Mouse (Mus musculus) C2C12 (cell line): ENCODE data around the gene Nrg3. TPM values are rescaled to one million over a fixed set of nuclear protein-coding genes. Genes with fewer than 3 reads are reported as not detected.
"Not testable (repeated sequence)": the region's sequence is repeated elsewhere in the genome, so short reads cannot be mapped to it uniquely, and the experiment has no call there.

Source experiments
- H3K27me3 ChIP-seq: one replicate; pipeline ENCODE4 v1.6.1; 2011; ENCODE audit not compliant: control insufficient read depth, insufficient read depth, insufficient read length
- H3K36me3 ChIP-seq: one replicate; pipeline ENCODE4 v1.6.1; 2011; ENCODE audit not compliant: control insufficient read depth, insufficient read depth
- H3K4me3 ChIP-seq: one replicate; pipeline ENCODE4 v1.5.1; 2011; ENCODE audit warnings: mild to moderate bottlenecking, control low read depth; ENCODE audit not compliant: poor library complexity, insufficient read depth, severe bottlenecking
- H3K79me2 ChIP-seq: one replicate; pipeline ENCODE4 v1.6.1; 2011; ENCODE audit not compliant: control insufficient read depth, insufficient read depth
- H3K79me3 ChIP-seq: one replicate; pipeline ENCODE4 v1.6.1; 2011; ENCODE audit warnings: low read depth, control low read depth
- H3ac ChIP-seq: one replicate; pipeline ENCODE3; 2011; ENCODE audit warnings: low read depth; ENCODE audit not compliant: control insufficient read depth, insufficient read length
- CEBPB ChIP-seq: IDR thresholded peaks from one replicate; pipeline ENCODE4 v1.6.1; 2011; ENCODE audit warnings: low read depth, mild to moderate bottlenecking, control low read depth, moderate library complexity
- CTCF ChIP-seq: IDR thresholded peaks from one replicate; pipeline ENCODE4 v1.5.1; 2011; ENCODE audit not compliant: control insufficient read depth, insufficient read depth, insufficient read length
- FOSL1 ChIP-seq: IDR thresholded peaks from one replicate; pipeline ENCODE4 v1.8.0; 2011; ENCODE audit warnings: mild to moderate bottlenecking, low read length; ENCODE audit not compliant: poor library complexity, insufficient read depth, severe bottlenecking
- MAX ChIP-seq: IDR thresholded peaks from one replicate; pipeline ENCODE4 v1.6.1; 2011; ENCODE audit warnings: mild to moderate bottlenecking, control low read depth
- MYOD1 ChIP-seq: IDR thresholded peaks from one replicate; pipeline ENCODE4 v1.6.1; 2011; ENCODE audit warnings: low read depth; ENCODE audit not compliant: control insufficient read depth, insufficient read length
- MYOG ChIP-seq: IDR thresholded peaks from one replicate; pipeline ENCODE4 v1.6.1; 2011; ENCODE audit not compliant: control insufficient read depth, insufficient read length; ENCODE audit errors: extremely low read depth
- USF1 ChIP-seq: IDR thresholded peaks from one replicate; pipeline ENCODE4 v1.6.1; 2011; ENCODE audit warnings: low read depth, mild to moderate bottlenecking, control low read depth, moderate library complexity
- polyA plus RNA-seq: library from polyadenylated mRNA; unstranded; fragments of >200 nt; fragmentation: generic; extraction: Trizol; gene quantifications from one replicate; pipeline ENCODE4 v1.2.1, GENCODE M21; 2012; ENCODE audit warnings: missing spikeins

The Nrg3 gene
- polyA plus RNA-seq, 1 experiment: not detected

GRCm38 (mm10) chr14:39191946-39192345, 280.9 kb downstream of the Nrg3 start:
- Histone ChIP-seq H3K27me3 (no peaks in the 10 kb centered on the region), H3K79me3 (no peaks in the 10 kb centered on the region), H3ac (no peak overlapping the region), H3K79me2 (no peaks in the 10 kb centered on the region), H3K4me3 (no peak overlapping the region), H3K36me3 (no peaks in the 10 kb centered on the region)
- no peak for TF ChIP-seq USF1
- TF ChIP-seq CEBPB: peak; percentile 54

GRCm38 (mm10) chr14:39173709-39174108, 299.2 kb downstream of the Nrg3 start:
- H3K36me3 ChIP-seq: no peaks in the 10 kb centered on the region
- TF ChIP-seq USF1 (no peak), FOSL1 (no peak), MAX (no peak), MYOD1 (no peak), CEBPB (no peak), MYOG (no peak), CTCF (no peak)
- H3K79me3 ChIP-seq: no peaks in the 10 kb centered on the region
- H3K4me3 ChIP-seq: no peak overlapping the region
- no peak overlapping the region for H3ac ChIP-seq
- H3K27me3 ChIP-seq: no peaks in the 10 kb centered on the region
- H3K79me2 ChIP-seq: no peaks in the 10 kb centered on the region

- no peak for TF ChIP-seq CEBPB
- TF ChIP-seq MYOD1: no peak
- TF ChIP-seq USF1: no peak
- no peak for TF ChIP-seq MYOG
- TF ChIP-seq FOSL1: no peak
- no peak for TF ChIP-seq CTCF
- no peak for TF ChIP-seq MAX
- no peaks in the 10 kb centered on the region for H3K79me2 ChIP-seq
- no peak overlapping the region for H3K4me3 ChIP-seq
- H3K79me3 ChIP-seq: no peaks in the 10 kb centered on the region
- no peak overlapping the region for H3ac ChIP-seq
- H3K36me3 ChIP-seq: no peaks in the 10 kb centered on the region
- H3K27me3 ChIP-seq: no peaks in the 10 kb centered on the region
Observed at GRCm38 (mm10) chr14:39160140-39160539, 312.7 kb downstream of the Nrg3 start.

GRCm38 (mm10) chr14:39155462-39155861, 317.4 kb downstream of the Nrg3 start:
- Histone ChIP-seq H3K4me3 (no peak overlapping the region), H3K27me3 (no peaks in the 10 kb centered on the region), H3K79me3 (no peaks in the 10 kb centered on the region), H3ac (no peak overlapping the region), H3K79me2 (no peaks in the 10 kb centered on the region), H3K36me3 (no peaks in the 10 kb centered on the region)
- TF ChIP-seq MAX (no peak), USF1 (no peak)

DNA sequence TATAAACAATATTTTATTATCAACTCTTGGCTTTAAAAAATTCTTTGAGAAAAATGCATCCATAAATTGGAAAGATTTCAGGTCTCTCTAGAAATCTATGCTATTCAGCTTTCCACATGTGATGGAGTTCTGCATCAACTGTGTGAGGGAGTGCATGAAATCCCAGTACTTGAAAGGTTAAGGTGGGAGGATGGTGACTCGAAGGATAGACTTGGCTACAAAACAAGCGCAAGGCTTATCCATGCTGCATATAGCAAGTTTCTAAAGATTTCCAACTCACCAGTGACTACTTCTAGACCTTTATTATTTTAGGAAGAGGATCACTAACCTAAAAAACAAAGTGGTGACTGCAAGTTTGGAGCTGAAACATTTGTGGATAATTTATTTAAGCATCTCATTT, 343.1 kb downstream of the Nrg3 start:
- no peaks in the 10 kb centered on the region for H3K27me3 ChIP-seq
- no peak overlapping the region for H3ac ChIP-seq
- TF ChIP-seq MYOG: no peak
- no peak for TF ChIP-seq FOSL1
- no peak for TF ChIP-seq MAX
- no peak for TF ChIP-seq CTCF
- TF ChIP-seq MYOD1: no peak
- TF ChIP-seq USF1: no peak

DNA sequence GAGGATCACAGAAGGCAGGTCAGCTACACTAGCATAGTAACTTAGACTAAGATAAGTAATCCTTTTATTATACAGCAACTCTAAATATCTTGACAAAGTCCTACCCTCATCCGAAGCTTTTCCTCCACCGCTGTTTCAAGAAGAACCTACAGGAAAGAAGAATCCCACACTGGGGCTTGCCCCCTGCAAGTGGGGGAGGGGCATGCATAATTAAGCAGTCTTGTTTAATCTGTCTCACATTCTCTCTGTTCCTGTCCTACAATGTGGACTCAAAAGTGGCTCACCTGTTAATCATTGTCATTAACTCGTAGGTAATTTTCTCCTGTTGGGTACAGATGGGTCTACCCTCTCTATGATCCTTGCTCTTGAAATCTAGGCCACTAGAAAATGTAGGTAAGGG, 354.9 kb downstream of the Nrg3 start:
- TF ChIP-seq FOSL1 (no peak), CTCF (no peak), MYOD1 (no peak), USF1 (no peak), CEBPB (no peak), MAX (no peak), MYOG (no peak)
- H3K79me2 ChIP-seq: no peaks in the 10 kb centered on the region
- H3K36me3 ChIP-seq: no peaks in the 10 kb centered on the region
- no peak overlapping the region for H3ac ChIP-seq
- H3K27me3 ChIP-seq: no peaks in the 10 kb centered on the region
- no peaks in the 10 kb centered on the region for H3K79me3 ChIP-seq
- no peak overlapping the region for H3K4me3 ChIP-seq

More for the DNA sequence above, 343.1 kb downstream of the Nrg3 start:
- Histone ChIP-seq H3K36me3 (no peaks in the 10 kb centered on the region), H3K4me3 (no peak overlapping the region), H3K79me2 (no peaks in the 10 kb centered on the region), H3K79me3 (no peaks in the 10 kb centered on the region)

GRCm38 (mm10) chr14:39116522-39117231, 356.2 kb downstream of the Nrg3 start:
- H3K27me3 ChIP-seq, H3ac ChIP-seq, H3K79me2 ChIP-seq, H3K4me3 ChIP-seq, H3K36me3 ChIP-seq, H3K79me3 ChIP-seq: not testable (repeated sequence)
